Mouse (Mus musculus) retina, embryonic 14.5 days (tissue): ENCODE results near the gene Osbpl3.
A peak's percentile ranks its signal among the peaks of the same experiment; 100 is the strongest.

ENCODE experiments used
- DNase-seq: peaks from one replicate; pipeline ENCODE4 v3.0.0-alpha.2; 2015; ENCODE audit warnings: low spot score

The Osbpl3 gene

GRCm38 (mm10) chr6:50294128-50294527 lies 161.9 kb downstream of the Osbpl3 start:
- DNase-seq: peak; percentile 96

GRCm38 (mm10) chr6:50291650-50292049 lies 164.4 kb downstream of the Osbpl3 start:
- no peak for DNase-seq

- DNase-seq: no peak
Measured at GRCm38 (mm10) chr6:50286881-50287280, 169.1 kb downstream of the Osbpl3 start.

- no peak for DNase-seq
Measured at GRCm38 (mm10) chr6:50279642-50280041, 176.4 kb downstream of the Osbpl3 start.

GRCm38 (mm10) chr6:50273947-50274346 lies 182.1 kb downstream of the Osbpl3 start:
- DNase-seq: no peak

GRCm38 (mm10) chr6:50273416-50273815 lies 182.6 kb downstream of the Osbpl3 start:
- DNase-seq: no peak

- DNase-seq: no peak
Measured at GRCm38 (mm10) chr6:50263670-50264069, 192.3 kb downstream of the Osbpl3 start, which contains the start of gene Gsdme. Gene Gsdme, minus strand, starts transcription at chr6:50263862.

GRCm38 (mm10) chr6:50262310-50262709 lies 193.7 kb downstream of the Osbpl3 start:
- no peak for DNase-seq

- DNase-seq: no peak
Measured at GRCm38 (mm10) chr6:50261922-50262261, 194.1 kb downstream of the Osbpl3 start.

- peak; percentile 83 for DNase-seq
Measured at GRCm38 (mm10) chr6:50261201-50261921, 194.6 kb downstream of the Osbpl3 start.

GRCm38 (mm10) chr6:50255356-50255755 lies 200.6 kb downstream of the Osbpl3 start:
- DNase-seq: no peak

- DNase-seq: no peak
Measured at GRCm38 (mm10) chr6:50254723-50255184, 201.2 kb downstream of the Osbpl3 start.

GRCm38 (mm10) chr6:50252690-50253089 lies 203.3 kb downstream of the Osbpl3 start:
- DNase-seq: no peak

- DNase-seq: no peak
Measured at GRCm38 (mm10) chr6:50247791-50248190, 208.2 kb downstream of the Osbpl3 start.

- no peak for DNase-seq
Measured at GRCm38 (mm10) chr6:50247356-50247755, 208.6 kb downstream of the Osbpl3 start.

- no peak for DNase-seq
Measured at GRCm38 (mm10) chr6:50244967-50245366, 211.0 kb downstream of the Osbpl3 start.

GRCm38 (mm10) chr6:50244126-50244525 lies 211.9 kb downstream of the Osbpl3 start:
- DNase-seq: no peak
